17 mouse cellular contexts compared by ENCODE assay signal in genomic region chr2:154606965-154607364, GRCm38 (mm10). TPM values are rescaled to one million over a fixed set of nuclear protein-coding genes. Genes with fewer than 3 reads are reported as not detected.
"Had no signal": no experiment of that assay in that cellular context is flagged by ENCODE, and none has a peak within 500 bp of the region (broad histone marks: within the 10 kb centered on the region; RNA-seq: fewer than 3 reads in every experiment).

No protein-coding gene starts in this region.

- H3K27ac ChIP-seq: neural tube, embryonic 15.5 days; stomach, embryonic 15.5 days; stomach, postnatal 0 days had no signal

- DNase-seq: retina, postnatal 1 day; right cerebral cortex, adult 18-20 months; right cerebral cortex, postnatal 14 days; right cerebral cortex, postnatal 25 days; right cerebral cortex, postnatal 4 days; spleen, adult 18-20 months; thymus, adult 18-20 months; thymus, adult 2 months; thymus, postnatal 14 days; thymus, postnatal 25 days; thymus, postnatal 36 days; thymus, postnatal 4 days had no signal

- H3K27me3 ChIP-seq: neural tube, embryonic 15.5 days; stomach, embryonic 15.5 days had no signal

- H3K9me3 ChIP-seq: neural tube, embryonic 15.5 days; stomach, embryonic 15.5 days had no signal

- H3K4me3 ChIP-seq: neural tube, embryonic 15.5 days; stomach, embryonic 15.5 days had no signal

- H3K9ac ChIP-seq: neural tube, embryonic 15.5 days; stomach, embryonic 15.5 days had no signal

- H3K4me2 ChIP-seq: neural tube, embryonic 15.5 days; stomach, embryonic 15.5 days had no signal

- H3K36me3 ChIP-seq: neural tube, embryonic 15.5 days; stomach, embryonic 15.5 days had no signal

RNA-seq across cellular contexts. Expression of gene 4930519P11Rik, which starts 6.3 kb away (rescaled TPM):
- polyA plus RNA-seq: stomach, embryonic 14.5 days; stomach, embryonic 16.5 days had no signal
